Mouse (Mus musculus) liver, postnatal 0 days (tissue): ENCODE data around the gene Nmu.

ENCODE experiments used
- CTCF ChIP-seq: sonication (generic); IDR thresholded peaks from 2 replicates; pipeline ENCODE4 v1.5.1; 2016; ENCODE audit warnings: antibody characterized with exemption, low read depth
- EP300 ChIP-seq: IDR thresholded peaks from 2 replicates; pipeline ENCODE4 v1.6.1; 2016; ENCODE audit warnings: antibody characterized with exemption, low read depth, mild to moderate bottlenecking

DNA sequence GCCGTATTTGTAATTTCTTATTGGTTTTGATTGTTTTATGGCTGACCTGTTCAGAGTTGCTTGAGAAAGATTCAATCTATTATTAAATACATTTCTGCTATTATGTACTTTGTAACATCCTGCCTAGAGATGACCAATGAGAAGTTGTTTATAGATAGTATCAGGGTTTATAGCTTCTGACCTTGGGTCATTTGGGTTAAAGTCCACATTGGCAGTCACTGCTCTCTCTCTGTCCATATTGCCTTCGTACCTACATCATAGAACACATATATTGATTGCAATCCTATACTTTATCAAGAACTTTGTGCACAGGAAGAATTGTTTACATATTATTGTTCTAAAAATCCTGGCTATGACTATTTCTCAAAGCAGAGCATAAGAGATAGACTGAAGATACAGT is 24.9 kb upstream of the Nmu start:
- TF ChIP-seq CTCF (no peak), EP300 (no peak)
